Mouse (Mus musculus): ENCODE measurements around the gene Mkrn2. TPM values are rescaled to one million over a fixed set of nuclear protein-coding genes. Genes with fewer than 3 reads are reported as not detected.

Gene Mkrn2
- total RNA-seq, 1 experiment = 22.0 TPM

DNA sequence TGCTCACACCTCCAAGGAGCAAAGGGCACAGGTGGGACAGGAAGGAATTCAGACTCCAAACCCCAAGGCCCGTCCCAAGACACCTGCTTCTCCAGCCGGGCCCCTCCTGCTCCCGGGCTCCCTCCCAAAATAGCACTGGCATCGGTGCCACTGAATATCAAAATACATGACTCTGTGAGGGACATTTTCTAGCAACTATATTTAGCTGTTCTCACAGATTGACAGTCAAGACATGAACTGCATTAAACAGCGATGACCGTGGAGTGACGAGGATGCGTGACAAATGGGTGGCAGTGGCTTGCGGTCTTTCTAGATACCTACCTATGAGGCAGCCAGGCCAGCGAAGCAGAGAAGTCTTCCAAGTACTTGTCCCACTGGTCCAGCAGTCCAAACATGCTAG, 15.4 kb upstream of the Mkrn2 start:
- Histone ChIP-seq H3K27ac (ENCODE audit: insufficient read depth, low read depth, low read length, poor library complexity, severe bottlenecking) (no peak overlapping the region), H3K4me3 (ENCODE audit: insufficient read depth in 1 of 2, low read depth in 1 of 2, low read length in 2 of 2, poor library complexity in 1 of 2, severe bottlenecking in 1 of 2) (no peak overlapping the region), H3K36me3 (ENCODE audit: control insufficient read depth, insufficient read depth, low read length, poor library complexity, severe bottlenecking) (no peaks in the 10 kb centered on the region), H3K9ac (ENCODE audit: insufficient read depth, low read depth, low read length, poor library complexity, severe bottlenecking) (no peak overlapping the region), H3K4me1 (ENCODE audit: control insufficient read depth in 2 of 2, insufficient read depth in 2 of 2, low read length in 2 of 2, poor library complexity in 1 of 2) (no peaks in the 10 kb centered on the region; a peak in 1 of 4 replicates), H3K9me3 (ENCODE audit: control insufficient read depth, insufficient read depth, low read depth, low read length) (no peaks in the 10 kb centered on the region)
- in situ Hi-C loops (cut with MboI; ENCODE audit: low sequenced_read_pairs in 2 of 2, unreplicated experiment in 2 of 2) = no loop called here
- TF ChIP-seq ZNF384 (IDR thresholded peaks at IDR 0.05; ENCODE audit: low read depth, low read length) (no peak), CHD2 (IDR thresholded peaks at IDR 0.05; ENCODE audit: low read depth, low read length) (no peak), HCFC1 (IDR thresholded peaks at IDR 0.05; ENCODE audit: borderline replicate concordance, insufficient read depth, low read length) (no peak), MAFK (IDR thresholded peaks at IDR 0.05; ENCODE audit: insufficient read depth, low read depth, low read length) (no peak), ZC3H11A (IDR thresholded peaks at IDR 0.05; ENCODE audit: borderline replicate concordance, low read depth, low read length) (no peak)
- no peak for DNase-seq (ENCODE audit: low read depth, low spot score)

DNA sequence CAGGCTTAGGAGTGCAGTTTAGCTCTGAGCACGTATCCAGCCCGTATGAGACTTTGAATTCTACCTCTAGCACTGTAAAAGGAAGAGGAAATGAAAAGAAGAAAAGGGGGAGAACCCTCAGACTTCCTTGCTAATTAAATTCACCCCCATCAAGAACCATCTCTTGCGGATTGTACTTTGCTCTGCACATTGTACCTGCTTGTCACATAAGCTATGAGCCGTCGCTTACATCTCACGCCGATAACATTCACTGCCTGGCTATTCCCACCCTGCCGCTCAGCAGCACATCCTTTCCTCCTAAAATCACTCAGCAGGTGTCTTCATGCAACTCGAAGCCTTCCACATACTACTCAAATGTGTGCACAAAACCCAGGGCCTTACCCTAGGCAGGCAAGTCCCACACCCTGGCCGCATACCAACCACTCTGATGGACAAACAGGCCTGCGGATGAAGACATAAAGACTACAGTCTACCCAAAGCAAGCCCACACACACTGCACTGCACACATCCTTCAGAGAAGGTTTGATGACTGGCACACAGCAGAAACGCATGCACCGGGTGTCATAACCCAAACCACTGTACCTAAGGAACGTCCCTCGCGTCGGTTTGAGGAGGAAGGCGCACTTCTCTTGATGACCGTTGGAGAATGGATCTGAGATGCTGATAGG, 9.9 kb upstream of the Mkrn2 start:
- Histone ChIP-seq H3K4me1 (ENCODE audit: control insufficient read depth in 2 of 2, insufficient read depth in 2 of 2, low read length in 2 of 2, poor library complexity in 1 of 2) (no peaks in the 10 kb centered on the region), H3K27ac (ENCODE audit: insufficient read depth, low read depth, low read length, poor library complexity, severe bottlenecking) (no peak overlapping the region), H3K9me3 (ENCODE audit: control insufficient read depth, insufficient read depth, low read depth, low read length) (no peaks in the 10 kb centered on the region), H3K36me3 (ENCODE audit: control insufficient read depth, insufficient read depth, low read length, poor library complexity, severe bottlenecking) (no peaks in the 10 kb centered on the region), H3K9ac (ENCODE audit: insufficient read depth, low read depth, low read length, poor library complexity, severe bottlenecking) (no peak overlapping the region), H3K4me3 (ENCODE audit: insufficient read depth in 1 of 2, low read depth in 1 of 2, low read length in 2 of 2, poor library complexity in 1 of 2, severe bottlenecking in 1 of 2) (no peak overlapping the region)
- TF ChIP-seq ZNF384 (IDR thresholded peaks at IDR 0.05; ENCODE audit: low read depth, low read length) (no peak), HCFC1 (IDR thresholded peaks at IDR 0.05; ENCODE audit: borderline replicate concordance, insufficient read depth, low read length) (no peak), MAFK (IDR thresholded peaks at IDR 0.05; ENCODE audit: insufficient read depth, low read depth, low read length) (no peak), CHD2 (IDR thresholded peaks at IDR 0.05; ENCODE audit: low read depth, low read length) (no peak), ZC3H11A (IDR thresholded peaks at IDR 0.05; ENCODE audit: borderline replicate concordance, low read depth, low read length) (no peak)
- no peak for DNase-seq (ENCODE audit: low read depth, low spot score)
- in situ Hi-C loops (cut with MboI; ENCODE audit: low sequenced_read_pairs in 2 of 2, unreplicated experiment in 2 of 2) = no loop called here

DNA sequence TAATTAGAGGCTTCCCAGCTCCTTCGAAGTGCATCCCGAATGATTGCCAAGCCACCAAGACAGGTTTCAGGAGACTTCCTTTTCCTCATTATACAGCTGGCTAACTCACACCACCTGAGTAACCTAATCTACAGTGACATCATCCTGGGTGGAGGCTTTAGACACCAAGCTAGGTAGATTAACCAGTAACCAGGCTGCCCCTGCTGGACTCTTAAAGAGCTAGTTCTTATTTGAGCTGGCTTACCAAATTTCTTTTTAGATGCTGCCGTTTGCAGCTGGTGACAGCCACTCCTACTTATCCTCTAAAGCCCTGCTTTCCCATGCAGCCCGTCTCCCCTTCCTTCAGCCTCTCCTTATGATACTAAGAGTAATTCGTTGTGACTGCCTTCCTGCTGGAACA, 9.2 kb upstream of the Mkrn2 start, which contains the start of gene Mkrn2os:
Mkrn2os (minus strand) TSS at position 119 of the 400 bp plus-strand sequence.
- Histone ChIP-seq H3K36me3 (ENCODE audit: control insufficient read depth, insufficient read depth, low read length, poor library complexity, severe bottlenecking) (no peaks in the 10 kb centered on the region), H3K27ac (ENCODE audit: insufficient read depth, low read depth, low read length, poor library complexity, severe bottlenecking) (no peak within 1 kb of the TSS), H3K4me3 (ENCODE audit: insufficient read depth in 1 of 2, low read depth in 1 of 2, low read length in 2 of 2, poor library complexity in 1 of 2, severe bottlenecking in 1 of 2) (no peak within 1 kb of the TSS), H3K4me1 (ENCODE audit: control insufficient read depth in 2 of 2, insufficient read depth in 2 of 2, low read length in 2 of 2, poor library complexity in 1 of 2) (no peaks in the 10 kb centered on the region), H3K9ac (ENCODE audit: insufficient read depth, low read depth, low read length, poor library complexity, severe bottlenecking) (no peak within 1 kb of the TSS), H3K9me3 (ENCODE audit: control insufficient read depth, insufficient read depth, low read depth, low read length) (no peaks in the 10 kb centered on the region)
- TF ChIP-seq MAFK (IDR thresholded peaks at IDR 0.05; ENCODE audit: insufficient read depth, low read depth, low read length) (no peak), CHD2 (IDR thresholded peaks at IDR 0.05; ENCODE audit: low read depth, low read length) (no peak), ZC3H11A (IDR thresholded peaks at IDR 0.05; ENCODE audit: borderline replicate concordance, low read depth, low read length) (no peak), ZNF384 (IDR thresholded peaks at IDR 0.05; ENCODE audit: low read depth, low read length) (no peak), HCFC1 (IDR thresholded peaks at IDR 0.05; ENCODE audit: borderline replicate concordance, insufficient read depth, low read length) (no peak)
- in situ Hi-C loops (cut with MboI; ENCODE audit: low sequenced_read_pairs in 2 of 2, unreplicated experiment in 2 of 2) = no loop called here
- no peak for DNase-seq (ENCODE audit: low read depth, low spot score)

DNA sequence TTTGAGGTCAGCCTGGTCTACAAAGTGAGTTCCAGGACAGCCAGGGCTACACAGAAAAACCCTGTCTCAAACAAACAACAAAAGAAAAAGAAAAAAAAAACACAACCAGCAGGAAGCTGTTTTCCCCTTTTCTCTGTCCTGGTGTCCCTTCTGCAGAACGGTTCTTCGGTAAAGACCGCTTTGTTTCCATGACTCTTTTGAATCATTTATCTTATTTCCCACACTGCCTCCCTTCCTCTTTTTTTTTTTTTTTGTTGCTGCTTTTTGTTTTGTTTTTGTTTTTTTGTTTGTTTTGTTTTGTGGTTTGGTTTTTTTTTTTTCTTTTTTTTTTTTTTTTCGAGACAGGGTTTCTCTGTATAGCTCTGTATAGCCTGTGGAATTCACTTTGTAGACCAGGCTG, 8.4 kb upstream of the Mkrn2 start:
- in situ Hi-C loops (cut with MboI; ENCODE audit: low sequenced_read_pairs in 2 of 2, unreplicated experiment in 2 of 2) = no loop called here
- no peaks in the 10 kb centered on the region for H3K4me1 ChIP-seq (ENCODE audit: control insufficient read depth in 2 of 2, insufficient read depth in 2 of 2, low read length in 2 of 2, poor library complexity in 1 of 2)
- no peak overlapping the region for H3K27ac ChIP-seq (ENCODE audit: insufficient read depth, low read depth, low read length, poor library complexity, severe bottlenecking)
- no peak for DNase-seq (ENCODE audit: low read depth, low spot score)
- no peak overlapping the region for H3K9ac ChIP-seq (ENCODE audit: insufficient read depth, low read depth, low read length, poor library complexity, severe bottlenecking)
- TF ChIP-seq CHD2 (IDR thresholded peaks at IDR 0.05; ENCODE audit: low read depth, low read length) (no peak), ZNF384 (IDR thresholded peaks at IDR 0.05; ENCODE audit: low read depth, low read length) (no peak), ZC3H11A (IDR thresholded peaks at IDR 0.05; ENCODE audit: borderline replicate concordance, low read depth, low read length) (no peak), MAFK (IDR thresholded peaks at IDR 0.05; ENCODE audit: insufficient read depth, low read depth, low read length) (no peak), HCFC1 (IDR thresholded peaks at IDR 0.05; ENCODE audit: borderline replicate concordance, insufficient read depth, low read length) (no peak)
- no peaks in the 10 kb centered on the region for H3K36me3 ChIP-seq (ENCODE audit: control insufficient read depth, insufficient read depth, low read length, poor library complexity, severe bottlenecking)
- no peak overlapping the region for H3K4me3 ChIP-seq (ENCODE audit: insufficient read depth in 1 of 2, low read depth in 1 of 2, low read length in 2 of 2, poor library complexity in 1 of 2, severe bottlenecking in 1 of 2)
- H3K9me3 ChIP-seq (ENCODE audit: control insufficient read depth, insufficient read depth, low read depth, low read length) = no peaks in the 10 kb centered on the region

Data from ES-E14 (cell line).